Mouse (Mus musculus): ENCODE measurements around the gene Per1. TPM values are rescaled to one million over a fixed set of nuclear protein-coding genes. Genes with fewer than 3 reads are reported as not detected.
A peak's percentile ranks its signal among the peaks of the same experiment; 100 is the strongest.

Per1 gene
- total and polyA plus RNA-seq, 3 experiments, result 36.4 to 79.8 (median 44.4) TPM

DNA sequence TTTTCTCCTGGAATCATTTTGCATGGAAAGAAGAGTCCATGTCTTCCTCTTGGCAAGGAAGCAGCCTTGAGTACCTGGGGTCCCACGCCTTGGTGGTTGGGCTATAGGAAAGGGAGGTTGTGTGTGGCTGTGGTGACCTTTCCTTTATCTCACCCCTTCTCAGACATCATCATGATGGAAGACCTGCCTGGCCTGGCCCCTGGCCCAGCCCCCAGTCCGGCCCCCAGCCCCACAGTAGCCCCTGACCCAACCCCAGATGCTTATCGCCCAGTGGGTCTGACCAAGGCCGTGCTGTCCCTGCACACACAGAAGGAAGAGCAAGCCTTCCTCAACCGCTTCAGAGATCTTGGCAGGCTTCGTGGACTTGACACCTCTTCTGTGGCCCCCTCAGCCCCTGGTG is 10.2 kb downstream of the Per1 start:
- WGBS, result 84% methylated on average over 6 of the region's 6 CpGs
- intact Hi-C loops (cut with DNase I), result loop anchor here (10.0 kb wide), 1 partner anchor 300 kb away; no protein-coding TSS in a partner anchor
- no peak overlapping the region for H3K4me3 ChIP-seq
- DNase-seq, result no peak
- H3K36me3 ChIP-seq (ENCODE audit: control insufficient read depth, insufficient read depth, low read length), result peaks cover 6% of the 10 kb centered on the region
- H3K9ac ChIP-seq (ENCODE audit: low read depth, low read length), result no peak overlapping the region
- TF ChIP-seq EP300 (IDR thresholded peaks at IDR 0.05; ENCODE audit: insufficient read depth, low read depth, low read length) (no peak), POLR2A (IDR thresholded peaks at IDR 0.05; ENCODE audit: insufficient read depth, low read depth, low read length) (no peak), CTCF (IDR thresholded peaks at IDR 0.05) (no peak)
- no peaks in the 10 kb centered on the region for H3K27me3 ChIP-seq (ENCODE audit: control insufficient read depth, insufficient read depth, low read length)
- H3K4me1 ChIP-seq (ENCODE audit: control insufficient read depth, insufficient read depth, low read length), result peaks cover 4% of the 10 kb centered on the region
- H3K79me2 ChIP-seq (replicated peaks; ENCODE audit: control insufficient read depth, insufficient read depth, low read length), result peaks cover 2% of the 10 kb centered on the region
- H3K27ac ChIP-seq, result no peak overlapping the region

DNA sequence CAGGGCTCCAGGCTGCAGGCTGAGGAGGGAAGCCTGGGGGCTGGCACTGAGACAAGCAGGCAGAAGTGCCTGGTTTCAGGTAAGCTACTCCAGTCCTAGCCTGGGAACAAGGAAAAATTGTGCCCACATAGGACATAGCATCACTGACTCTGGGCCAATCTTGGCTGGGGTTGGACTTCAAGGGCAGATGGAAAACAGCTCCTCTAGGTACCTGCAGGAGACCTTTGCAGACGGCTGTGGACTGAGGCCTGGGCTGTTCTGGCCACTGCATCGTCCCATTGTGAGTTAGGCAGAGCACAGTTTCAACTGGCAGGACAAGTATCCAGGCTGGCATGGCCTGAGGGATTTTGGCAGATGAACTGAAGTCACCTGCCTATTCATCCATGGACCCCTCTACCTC is 10.8 kb downstream of the Per1 start:
- 69% methylated on average over 2 of the region's 2 CpGs for WGBS
- Histone ChIP-seq H3K4me3 (no peak overlapping the region), H3K36me3 (ENCODE audit: control insufficient read depth, insufficient read depth, low read length) (peaks cover 1% of the 10 kb centered on the region), H3K27me3 (ENCODE audit: control insufficient read depth, insufficient read depth, low read length) (no peaks in the 10 kb centered on the region), H3K4me1 (ENCODE audit: control insufficient read depth, insufficient read depth, low read length) (peaks cover 2% of the 10 kb centered on the region), H3K9ac (ENCODE audit: low read depth, low read length) (no peak overlapping the region), H3K79me2 (replicated peaks; ENCODE audit: control insufficient read depth, insufficient read depth, low read length) (peaks cover 1% of the 10 kb centered on the region), H3K27ac (no peak overlapping the region)
- no peak for DNase-seq
- TF ChIP-seq EP300 (IDR thresholded peaks at IDR 0.05; ENCODE audit: insufficient read depth, low read depth, low read length), result no peak
- no peak for TF ChIP-seq CTCF (IDR thresholded peaks at IDR 0.05)
- TF ChIP-seq POLR2A (IDR thresholded peaks at IDR 0.05; ENCODE audit: insufficient read depth, low read depth, low read length), result no peak
- intact Hi-C loops (cut with DNase I), result loop anchor here (10.0 kb wide), 1 partner anchor 299 kb away; no protein-coding TSS in a partner anchor

DNA sequence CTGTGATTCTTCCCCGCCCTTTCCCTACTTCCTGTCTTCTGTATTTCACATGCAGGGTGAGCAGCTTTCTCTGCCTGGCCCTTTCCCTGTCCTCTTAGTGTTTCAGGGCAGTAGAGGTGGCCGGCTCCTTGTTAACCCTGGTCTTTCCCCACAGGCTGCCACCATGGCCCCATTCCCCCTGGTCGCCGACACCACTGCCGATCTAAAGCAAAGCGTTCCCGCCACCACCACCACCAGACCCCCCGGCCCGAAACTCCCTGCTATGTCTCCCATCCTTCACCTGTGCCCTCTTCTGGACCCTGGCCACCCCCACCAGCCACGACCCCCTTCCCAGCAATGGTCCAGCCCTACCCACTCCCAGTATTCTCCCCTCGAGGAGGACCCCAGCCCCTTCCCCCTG is 11.3 kb downstream of the Per1 start:
- 88% methylated on average over 11 of the region's 11 CpGs for WGBS
- no peaks in the 10 kb centered on the region for H3K79me2 ChIP-seq (replicated peaks; ENCODE audit: control insufficient read depth, insufficient read depth, low read length)
- no peaks in the 10 kb centered on the region; the same call in 1 of the 2 replicates for H3K36me3 ChIP-seq (ENCODE audit: control insufficient read depth, insufficient read depth, low read length)
- no peaks in the 10 kb centered on the region; the same call in 1 of the 2 replicates for H3K4me1 ChIP-seq (ENCODE audit: control insufficient read depth, insufficient read depth, low read length)
- intact Hi-C loops (cut with DNase I), result loop anchor here (10.0 kb wide), 1 partner anchor 299 kb away; no protein-coding TSS in a partner anchor
- H3K4me3 ChIP-seq, result no peak overlapping the region
- no peak overlapping the region for H3K27ac ChIP-seq
- no peaks in the 10 kb centered on the region for H3K27me3 ChIP-seq (ENCODE audit: control insufficient read depth, insufficient read depth, low read length)
- TF ChIP-seq POLR2A (IDR thresholded peaks at IDR 0.05; ENCODE audit: insufficient read depth, low read depth, low read length), result no peak
- no peak for TF ChIP-seq CTCF (IDR thresholded peaks at IDR 0.05)
- TF ChIP-seq EP300 (IDR thresholded peaks at IDR 0.05; ENCODE audit: insufficient read depth, low read depth, low read length), result no peak
- no peak overlapping the region for H3K9ac ChIP-seq (ENCODE audit: low read depth, low read length)
- DNase-seq, result peak; percentile 7 to 22

DNA sequence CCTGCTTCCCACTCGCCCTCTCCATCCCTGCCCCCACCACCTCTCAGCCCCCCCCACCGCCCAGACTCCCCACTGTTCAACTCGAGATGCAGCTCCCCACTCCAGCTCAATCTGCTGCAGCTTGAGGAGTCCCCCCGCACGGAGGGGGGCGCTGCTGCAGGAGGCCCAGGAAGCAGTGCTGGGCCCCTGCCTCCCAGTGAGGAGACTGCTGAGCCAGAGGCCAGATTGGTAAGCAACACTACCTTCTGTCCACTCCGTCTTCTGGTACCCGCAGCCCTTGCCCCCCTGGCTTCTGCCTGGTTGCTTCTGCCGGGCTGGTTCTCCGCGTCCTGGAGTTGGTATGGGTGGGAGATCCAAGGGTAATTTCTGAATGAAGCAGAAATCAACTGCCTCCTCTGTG is 11.8 kb downstream of the Per1 start:
- no peak overlapping the region for H3K4me3 ChIP-seq
- H3K36me3 ChIP-seq (ENCODE audit: control insufficient read depth, insufficient read depth, low read length), result no peaks in the 10 kb centered on the region; the same call in 1 of the 2 replicates
- TF ChIP-seq EP300 (IDR thresholded peaks at IDR 0.05; ENCODE audit: insufficient read depth, low read depth, low read length) (no peak), POLR2A (IDR thresholded peaks at IDR 0.05; ENCODE audit: insufficient read depth, low read depth, low read length) (no peak), CTCF (IDR thresholded peaks at IDR 0.05) (no peak)
- no peaks in the 10 kb centered on the region for H3K79me2 ChIP-seq (replicated peaks; ENCODE audit: control insufficient read depth, insufficient read depth, low read length)
- H3K9ac ChIP-seq (ENCODE audit: low read depth, low read length), result no peak overlapping the region
- no peaks in the 10 kb centered on the region; the same call in 1 of the 2 replicates for H3K4me1 ChIP-seq (ENCODE audit: control insufficient read depth, insufficient read depth, low read length)
- intact Hi-C loops (cut with DNase I), result loop anchor here (10.0 kb wide), 1 partner anchor 298 kb away; no protein-coding TSS in a partner anchor
- peak in 1 of 2 experiments; percentile 23 for DNase-seq
- no peaks in the 10 kb centered on the region for H3K27me3 ChIP-seq (ENCODE audit: control insufficient read depth, insufficient read depth, low read length)
- no peak overlapping the region for H3K27ac ChIP-seq
- 86% methylated on average over 11 of the region's 11 CpGs for WGBS

DNA sequence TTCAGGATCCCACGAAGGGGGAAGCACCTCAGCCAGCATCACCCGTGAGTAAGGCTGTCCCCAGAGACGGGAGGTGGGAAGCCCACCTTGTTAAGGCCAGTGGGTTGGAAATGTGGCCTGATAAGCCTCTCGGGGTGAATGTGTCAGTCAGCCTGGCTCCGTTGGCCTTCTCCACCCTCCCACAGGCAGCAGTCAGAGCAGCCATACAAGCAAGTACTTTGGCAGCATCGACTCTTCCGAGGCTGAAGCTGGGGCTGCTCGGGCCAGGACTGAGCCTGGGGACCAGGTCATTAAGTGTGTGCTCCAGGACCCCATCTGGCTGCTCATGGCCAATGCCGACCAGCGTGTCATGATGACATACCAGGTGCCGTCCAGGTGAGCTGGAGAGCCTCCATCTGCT is 12.7 kb downstream of the Per1 start:
- H3K27ac ChIP-seq, result no peak overlapping the region
- DNase-seq, result peak in 1 of 2 experiments; percentile 20
- TF ChIP-seq CTCF (IDR thresholded peaks at IDR 0.05) (no peak), EP300 (IDR thresholded peaks at IDR 0.05; ENCODE audit: insufficient read depth, low read depth, low read length) (no peak), POLR2A (IDR thresholded peaks at IDR 0.05; ENCODE audit: insufficient read depth, low read depth, low read length) (no peak)
- no peaks in the 10 kb centered on the region for H3K79me2 ChIP-seq (replicated peaks; ENCODE audit: control insufficient read depth, insufficient read depth, low read length)
- H3K27me3 ChIP-seq (ENCODE audit: control insufficient read depth, insufficient read depth, low read length), result no peaks in the 10 kb centered on the region
- intact Hi-C loops (cut with DNase I), result loop anchor here (10.0 kb wide), 1 partner anchor 297 kb away; no protein-coding TSS in a partner anchor
- 81% methylated on average over 11 of the region's 11 CpGs for whole genome bisulfite sequencing
- H3K9ac ChIP-seq (ENCODE audit: low read depth, low read length), result no peak overlapping the region
- no peaks in the 10 kb centered on the region; the same call in 1 of the 2 replicates for H3K4me1 ChIP-seq (ENCODE audit: control insufficient read depth, insufficient read depth, low read length)
- H3K4me3 ChIP-seq, result no peak overlapping the region
- H3K36me3 ChIP-seq (ENCODE audit: control insufficient read depth, insufficient read depth, low read length), result no peaks in the 10 kb centered on the region; the same call in 1 of the 2 replicates

DNA sequence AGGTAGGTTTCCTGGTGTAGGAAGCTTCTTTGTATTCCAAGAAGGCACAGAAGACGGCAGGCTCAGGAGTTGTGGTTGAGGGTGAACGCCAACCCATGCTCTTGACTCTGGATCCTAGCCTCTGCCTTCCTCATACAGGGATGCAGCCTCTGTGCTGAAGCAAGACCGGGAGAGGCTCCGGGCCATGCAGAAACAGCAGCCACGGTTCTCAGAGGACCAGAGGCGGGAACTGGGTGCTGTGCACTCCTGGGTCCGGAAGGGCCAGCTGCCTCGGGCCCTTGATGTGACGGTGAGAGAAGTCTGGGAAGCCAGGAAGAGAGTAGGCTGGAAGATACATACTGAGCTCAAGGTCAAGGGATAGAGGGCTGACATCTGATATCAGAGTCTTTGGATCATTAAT is 13.2 kb downstream of the Per1 start:
- no peak for DNase-seq
- H3K4me1 ChIP-seq (ENCODE audit: control insufficient read depth, insufficient read depth, low read length), result no peaks in the 10 kb centered on the region; the same call in 1 of the 2 replicates
- 81% methylated on average over 9 of the region's 9 CpGs for WGBS
- no peak overlapping the region for H3K9ac ChIP-seq (ENCODE audit: low read depth, low read length)
- H3K4me3 ChIP-seq, result no peak overlapping the region
- H3K27ac ChIP-seq, result no peak overlapping the region
- no peaks in the 10 kb centered on the region for H3K27me3 ChIP-seq (ENCODE audit: control insufficient read depth, insufficient read depth, low read length)
- intact Hi-C loops (cut with DNase I), result loop anchor here (10.0 kb wide), 1 partner anchor 297 kb away; no protein-coding TSS in a partner anchor
- TF ChIP-seq EP300 (IDR thresholded peaks at IDR 0.05; ENCODE audit: insufficient read depth, low read depth, low read length), result no peak
- no peak for TF ChIP-seq POLR2A (IDR thresholded peaks at IDR 0.05; ENCODE audit: insufficient read depth, low read depth, low read length)
- TF ChIP-seq CTCF (IDR thresholded peaks at IDR 0.05), result no peak
- no peaks in the 10 kb centered on the region for H3K79me2 ChIP-seq (replicated peaks; ENCODE audit: control insufficient read depth, insufficient read depth, low read length)
- no peaks in the 10 kb centered on the region; the same call in 1 of the 2 replicates for H3K36me3 ChIP-seq (ENCODE audit: control insufficient read depth, insufficient read depth, low read length)
